Mouse (Mus musculus): ENCODE results near the gene Slc2a5. TPM values are rescaled to one million over a fixed set of nuclear protein-coding genes. Genes with fewer than 3 reads are reported as not detected.

Slc2a5 gene
- polyA plus RNA-seq, 1 experiment = 177 TPM

DNA sequence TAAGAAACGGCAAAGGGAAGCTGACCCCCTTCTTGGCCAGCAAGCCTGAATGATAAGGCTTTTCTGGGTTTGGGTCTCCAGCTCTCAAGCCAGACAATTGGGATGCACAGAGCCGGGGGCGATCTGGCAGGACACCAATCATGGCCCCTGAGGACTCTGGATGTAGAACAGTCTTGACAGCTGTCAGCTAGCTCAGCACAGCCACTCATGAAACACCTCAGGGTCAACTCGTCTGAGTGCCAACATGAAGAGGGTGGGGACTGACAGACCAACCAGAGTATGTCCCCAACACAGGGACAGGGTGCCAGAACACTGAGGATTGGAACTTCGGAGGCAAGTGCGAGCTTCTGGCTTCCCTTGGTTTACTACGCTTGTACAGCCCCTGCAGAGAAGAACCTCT, 39.8 kb upstream of the Slc2a5 start:
- WGBS = 78% methylated on average over 7 of the region's 7 CpGs
- no peak overlapping the region for H3K4me3 ChIP-seq (ENCODE audit: low read depth, low read length)
- TF ChIP-seq POLR2A (IDR thresholded peaks at IDR 0.05; ENCODE audit: low read depth, low read length) = no peak
- no peak for TF ChIP-seq CTCF (IDR thresholded peaks at IDR 0.05; ENCODE audit: extremely low read depth, insufficient read length, insufficient replicate concordance, low read depth, low read length)
- no peaks in the 10 kb centered on the region for H3K27me3 ChIP-seq (ENCODE audit: control insufficient read depth, insufficient read depth, low read length)
- H3K4me1 ChIP-seq (ENCODE audit: control insufficient read depth, insufficient read depth, insufficient read length, low read length) = no peaks in the 10 kb centered on the region
- no peaks in the 10 kb centered on the region for H3K36me3 ChIP-seq (ENCODE audit: control insufficient read depth, insufficient read depth, low read length)
- no peak overlapping the region for H3K27ac ChIP-seq (ENCODE audit: insufficient read depth, low read depth, low read length)

DNA sequence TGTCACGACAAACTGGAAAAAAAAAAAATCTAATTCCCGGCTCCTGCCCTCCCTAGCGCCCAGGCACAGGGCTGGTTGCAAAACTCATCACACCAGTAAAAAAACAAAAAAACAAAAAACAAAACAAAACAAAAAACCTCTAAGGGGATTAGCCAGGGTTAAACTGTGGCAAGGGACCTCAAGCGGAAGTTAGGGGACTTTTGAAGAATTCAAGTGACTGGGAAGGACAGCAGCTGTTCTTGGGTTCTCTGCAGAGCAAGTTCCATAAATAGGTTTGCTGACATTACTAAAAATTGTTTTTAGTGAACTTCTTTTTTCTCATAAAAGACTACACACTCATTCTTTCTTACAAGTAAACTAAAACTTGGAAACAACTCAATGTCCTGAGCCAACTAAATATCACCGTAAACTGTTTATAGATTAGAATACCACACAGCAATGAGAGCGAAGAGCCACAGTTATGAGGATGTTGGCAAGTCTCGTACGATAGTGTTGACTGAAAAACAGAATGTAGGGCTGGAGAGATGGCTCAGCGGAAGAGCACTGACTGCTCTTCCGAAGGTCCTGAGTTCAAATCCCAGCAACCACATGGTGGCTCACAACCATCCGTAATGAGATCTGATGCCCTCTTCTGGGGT, 38.6 kb upstream of the Slc2a5 start:
- Histone ChIP-seq H3K36me3 (ENCODE audit: control insufficient read depth, insufficient read depth, low read length) (no peaks in the 10 kb centered on the region), H3K27me3 (ENCODE audit: control insufficient read depth, insufficient read depth, low read length) (no peaks in the 10 kb centered on the region), H3K4me3 (ENCODE audit: low read depth, low read length) (no peak overlapping the region), H3K27ac (ENCODE audit: insufficient read depth, low read depth, low read length) (no peak overlapping the region), H3K4me1 (ENCODE audit: control insufficient read depth, insufficient read depth, insufficient read length, low read length) (no peaks in the 10 kb centered on the region)
- 73% methylated on average over 11 of the region's 11 CpGs for WGBS
- TF ChIP-seq POLR2A (IDR thresholded peaks at IDR 0.05; ENCODE audit: low read depth, low read length) (no peak), CTCF (IDR thresholded peaks at IDR 0.05; ENCODE audit: extremely low read depth, insufficient read length, insufficient replicate concordance, low read depth, low read length) (no peak)

DNA sequence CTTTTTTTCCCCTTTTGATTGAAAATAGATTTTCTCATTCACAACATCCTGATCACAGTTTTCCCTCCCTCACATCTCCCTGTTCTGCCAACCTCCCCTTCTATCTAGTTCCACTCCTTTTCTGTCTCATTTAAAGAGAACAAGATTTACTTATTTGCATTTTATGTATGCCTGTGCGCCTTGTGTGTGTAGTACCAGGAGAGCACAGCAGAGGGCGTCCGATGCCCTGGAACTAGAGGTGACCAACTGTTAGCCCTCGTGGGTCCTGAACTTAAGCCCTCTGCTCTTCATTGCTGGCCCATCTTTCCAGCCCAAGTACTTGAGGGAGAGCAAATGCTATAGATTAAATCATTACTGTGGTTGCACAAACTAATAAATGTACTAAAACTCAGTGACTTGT, 33.7 kb upstream of the Slc2a5 start:
- TF ChIP-seq POLR2A (IDR thresholded peaks at IDR 0.05; ENCODE audit: low read depth, low read length) (no peak), CTCF (IDR thresholded peaks at IDR 0.05; ENCODE audit: extremely low read depth, insufficient read length, insufficient replicate concordance, low read depth, low read length) (peak; percentile 39; the same call in 1 of the 2 replicates)
- H3K36me3 ChIP-seq (ENCODE audit: control insufficient read depth, insufficient read depth, low read length) = no peaks in the 10 kb centered on the region
- H3K4me1 ChIP-seq (ENCODE audit: control insufficient read depth, insufficient read depth, insufficient read length, low read length) = peaks cover 8% of the 10 kb centered on the region
- H3K27ac ChIP-seq (ENCODE audit: insufficient read depth, low read depth, low read length) = no peak overlapping the region
- no peak overlapping the region for H3K4me3 ChIP-seq (ENCODE audit: low read depth, low read length)
- 78% methylated on average over 4 of the region's 4 CpGs for WGBS
- H3K27me3 ChIP-seq (ENCODE audit: control insufficient read depth, insufficient read depth, low read length) = no peaks in the 10 kb centered on the region

DNA sequence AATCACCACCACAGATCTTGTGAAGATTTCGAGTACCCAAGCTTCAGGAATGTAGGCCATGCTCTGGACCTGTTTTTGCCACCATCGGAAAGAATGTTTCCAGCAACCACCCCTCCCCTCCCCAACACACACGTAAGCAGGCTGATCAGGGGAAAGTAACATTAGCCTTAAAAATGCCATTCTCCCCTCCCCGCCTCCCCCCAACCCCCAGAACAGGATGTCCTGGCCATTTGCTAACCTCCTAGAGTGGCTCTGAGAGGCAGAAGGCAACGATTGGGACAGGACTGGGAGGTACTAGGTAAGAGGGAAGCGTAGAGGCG, 32.3 kb upstream of the Slc2a5 start:
- Histone ChIP-seq H3K27me3 (ENCODE audit: control insufficient read depth, insufficient read depth, low read length) (no peaks in the 10 kb centered on the region), H3K36me3 (ENCODE audit: control insufficient read depth, insufficient read depth, low read length) (no peaks in the 10 kb centered on the region), H3K4me3 (ENCODE audit: low read depth, low read length) (peak overlapping the region; percentile 31), H3K27ac (ENCODE audit: insufficient read depth, low read depth, low read length) (no peak overlapping the region), H3K4me1 (ENCODE audit: control insufficient read depth, insufficient read depth, insufficient read length, low read length) (peaks cover 8% of the 10 kb centered on the region)
- 4% methylated on average over 7 of the region's 7 CpGs for WGBS
- TF ChIP-seq POLR2A (IDR thresholded peaks at IDR 0.05; ENCODE audit: low read depth, low read length) (no peak), CTCF (IDR thresholded peaks at IDR 0.05; ENCODE audit: extremely low read depth, insufficient read length, insufficient replicate concordance, low read depth, low read length) (no peak)

DNA sequence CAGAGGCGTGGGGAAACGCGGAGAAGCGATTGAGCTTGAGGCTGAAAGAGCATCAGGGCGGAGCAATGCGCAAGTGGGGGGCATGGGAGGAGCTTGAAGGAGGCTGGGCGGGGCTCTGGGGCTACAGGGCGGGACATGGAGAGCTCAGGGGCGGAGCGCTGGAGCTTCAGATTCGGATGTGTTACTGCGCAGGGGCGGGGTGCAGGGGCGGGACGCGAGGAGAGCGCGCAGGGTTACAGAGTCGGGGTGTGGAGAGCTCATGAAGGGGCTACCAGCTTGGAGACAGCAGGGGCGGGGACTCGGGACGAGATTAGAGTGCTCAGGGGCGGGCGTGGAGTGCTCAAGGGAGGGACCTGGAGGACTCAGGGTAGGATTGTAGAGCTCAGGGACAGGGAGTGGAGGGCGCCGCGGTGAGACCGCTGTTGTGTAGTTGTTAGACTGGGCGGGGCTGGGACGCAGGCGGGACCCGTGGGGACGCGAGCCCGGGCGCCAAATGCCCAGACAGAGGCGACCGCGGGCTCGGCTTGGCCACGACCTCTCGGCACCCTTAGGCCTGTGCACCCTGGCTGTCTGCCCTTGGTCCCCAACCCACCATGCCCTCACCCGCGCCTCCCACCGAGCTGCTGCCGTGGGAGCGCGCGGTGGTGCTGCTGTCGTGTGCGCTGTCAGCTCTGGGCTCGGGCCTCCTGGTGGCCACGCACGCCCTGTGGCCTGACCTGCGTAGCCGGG, 31.8 kb upstream of the Slc2a5 start, which contains the start of gene Gpr157:
Gene Gpr157 (plus strand): TSS at position 205 of the 729 bp plus-strand sequence.
- Histone ChIP-seq H3K36me3 (ENCODE audit: control insufficient read depth, insufficient read depth, low read length) (no peaks in the 10 kb centered on the region), H3K27ac (ENCODE audit: insufficient read depth, low read depth, low read length) (peak within 1 kb of the TSS; percentile 39)
- WGBS = under 1% methylated on average over 55 of the region's 56 CpGs

DNA sequence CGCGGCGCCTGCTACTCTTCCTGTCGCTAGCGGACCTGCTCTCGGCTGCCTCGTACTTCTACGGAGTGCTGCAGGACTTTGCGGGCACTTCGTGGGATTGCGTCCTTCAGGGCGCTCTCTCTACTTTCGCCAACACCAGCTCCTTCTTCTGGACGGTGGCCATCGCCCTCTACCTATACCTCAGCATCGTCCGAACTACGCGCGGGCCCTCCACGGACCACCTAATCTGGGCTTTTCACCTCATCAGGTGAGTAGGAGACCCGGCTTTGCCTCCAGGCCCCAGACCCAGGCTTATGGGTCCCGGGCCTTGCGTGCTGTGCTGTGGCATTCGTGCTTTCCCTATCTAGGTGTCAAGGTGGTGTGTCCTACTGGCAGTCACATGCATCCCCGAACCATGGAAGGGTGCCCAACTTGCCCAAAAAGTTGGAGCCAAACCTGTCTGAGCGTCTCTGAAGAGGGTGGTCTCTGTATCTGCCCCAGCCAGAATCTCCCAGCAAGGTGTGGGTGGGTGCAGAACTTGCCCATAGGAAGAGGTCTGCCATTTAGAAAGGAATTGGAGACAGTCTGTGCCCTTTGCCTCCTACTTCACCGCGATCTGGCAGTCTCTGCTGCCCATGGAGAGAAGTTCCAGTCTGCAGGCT, 31.1 kb upstream of the Slc2a5 start:
- TF ChIP-seq POLR2A (IDR thresholded peaks at IDR 0.05; ENCODE audit: low read depth, low read length) = no peak
- TF ChIP-seq CTCF (IDR thresholded peaks at IDR 0.05; ENCODE audit: extremely low read depth, insufficient read length, insufficient replicate concordance, low read depth, low read length) = no peak
- H3K27me3 ChIP-seq (ENCODE audit: control insufficient read depth, insufficient read depth, low read length) = no peaks in the 10 kb centered on the region
- peak overlapping the region; percentile 39 for H3K27ac ChIP-seq (ENCODE audit: insufficient read depth, low read depth, low read length)
- H3K4me1 ChIP-seq (ENCODE audit: control insufficient read depth, insufficient read depth, insufficient read length, low read length) = peaks cover 13% of the 10 kb centered on the region
- H3K4me3 ChIP-seq (ENCODE audit: low read depth, low read length) = peak overlapping the region; percentile 86
- 13% methylated on average over 29 of the region's 29 CpGs for WGBS
- H3K36me3 ChIP-seq (ENCODE audit: control insufficient read depth, insufficient read depth, low read length) = no peaks in the 10 kb centered on the region

More for the DNA sequence above, 31.8 kb upstream of the Slc2a5 start, which contains the start of gene Gpr157:
- peaks cover 8% of the 10 kb centered on the region for H3K4me1 ChIP-seq (ENCODE audit: control insufficient read depth, insufficient read depth, insufficient read length, low read length)
- TF ChIP-seq CTCF (IDR thresholded peaks at IDR 0.05; ENCODE audit: extremely low read depth, insufficient read length, insufficient replicate concordance, low read depth, low read length) = no peak
- no peak; the same call in 1 of the 2 replicates for TF ChIP-seq POLR2A (IDR thresholded peaks at IDR 0.05; ENCODE audit: low read depth, low read length)
- peak within 1 kb of the TSS; percentile 86 for H3K4me3 ChIP-seq (ENCODE audit: low read depth, low read length)
- no peaks in the 10 kb centered on the region for H3K27me3 ChIP-seq (ENCODE audit: control insufficient read depth, insufficient read depth, low read length)

DNA sequence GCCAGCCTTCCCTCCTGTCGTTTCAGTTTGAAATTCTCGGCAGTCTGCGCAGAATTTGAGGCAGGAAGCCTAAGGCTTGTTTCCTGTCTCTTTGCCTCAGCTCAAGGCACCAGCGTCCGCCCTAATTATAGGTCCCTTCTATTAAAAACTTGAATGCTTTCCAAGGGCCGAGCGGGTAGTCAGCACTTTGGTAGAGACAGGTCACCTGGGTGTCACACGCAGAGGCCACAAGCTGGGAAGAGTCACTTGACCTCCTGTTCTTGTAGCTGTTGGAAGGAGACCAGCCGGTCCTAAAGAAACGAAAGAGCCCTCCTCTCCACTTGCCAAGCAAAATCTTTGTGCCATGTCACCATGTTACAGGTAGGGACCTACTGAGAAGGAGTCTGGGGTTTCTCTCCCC, 30.0 kb upstream of the Slc2a5 start:
- peaks cover 19% of the 10 kb centered on the region for H3K4me1 ChIP-seq (ENCODE audit: control insufficient read depth, insufficient read depth, insufficient read length, low read length)
- no peaks in the 10 kb centered on the region for H3K36me3 ChIP-seq (ENCODE audit: control insufficient read depth, insufficient read depth, low read length)
- H3K4me3 ChIP-seq (ENCODE audit: low read depth, low read length) = peak overlapping the region; percentile 12; the same call in 1 of the 2 replicates
- 82% methylated on average over 10 of the region's 10 CpGs for WGBS
- no peak overlapping the region for H3K27ac ChIP-seq (ENCODE audit: insufficient read depth, low read depth, low read length)
- TF ChIP-seq POLR2A (IDR thresholded peaks at IDR 0.05; ENCODE audit: low read depth, low read length) = no peak
- H3K27me3 ChIP-seq (ENCODE audit: control insufficient read depth, insufficient read depth, low read length) = no peaks in the 10 kb centered on the region
